Mouse (Mus musculus): ENCODE measurements around the gene Nckipsd. TPM values are rescaled to one million over a fixed set of nuclear protein-coding genes. Genes with fewer than 3 reads are reported as not detected.
A peak's percentile ranks its signal among the peaks of the same experiment; 100 is the strongest.

Nckipsd gene
- polyA plus RNA-seq, 1 experiment from 2014 or later, result 13.6 TPM

DNA sequence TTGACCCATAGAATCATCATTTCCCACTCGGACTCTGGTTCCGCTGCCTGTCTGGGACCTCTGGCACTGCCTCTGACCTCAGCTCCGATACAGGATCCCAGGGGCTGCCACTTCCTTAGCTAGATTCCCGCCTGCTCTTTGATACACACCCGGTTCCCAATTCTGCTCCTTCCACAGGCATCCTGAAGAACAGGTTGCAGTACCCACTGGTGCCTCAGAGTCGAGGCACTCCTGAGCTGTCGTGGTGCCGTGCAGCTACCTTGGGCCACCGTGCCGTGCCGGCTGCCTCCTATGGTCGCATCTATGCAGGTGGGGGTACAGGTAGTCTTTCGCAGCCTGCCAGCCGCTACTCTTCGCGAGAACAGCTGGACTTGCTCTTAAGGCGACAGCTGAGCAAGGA, 40.3 kb downstream of the Nckipsd start:
- H3K9me3 ChIP-seq (replicated peaks; ENCODE audit: low read length), result no peaks in the 10 kb centered on the region
- ATAC-seq (replicated peaks; ENCODE audit: low FRiP score, low read depth), result no peak
- no peak for TF ChIP-seq CTCF (IDR thresholded peaks at IDR 0.05; ENCODE audit: low read depth)
- no peaks in the 10 kb centered on the region for H3K27me3 ChIP-seq (ENCODE audit: insufficient read depth, low read length)
- WGBS, result 70% methylated on average over 17 of the region's 17 CpGs
- H3K4me1 ChIP-seq (replicated peaks; ENCODE audit: insufficient read depth, low read length), result 0 out of 2 replicates have a peak, but pooled peaks cover 3% of the 10 kb centered on the region
- no peak overlapping the region for H3K27ac ChIP-seq
- H3K9ac ChIP-seq (ENCODE audit: low read depth, low read length), result no peak overlapping the region
- no peak for DNase-seq (ENCODE audit: low spot score)
- H3K4me2 ChIP-seq (ENCODE audit: low read length), result no peak overlapping the region
- H3K4me3 ChIP-seq (replicated peaks; ENCODE audit: low read depth, low read length), result no peak overlapping the region
- no peaks in the 10 kb centered on the region for H3K36me3 ChIP-seq (ENCODE audit: insufficient read depth, low read length)

DNA sequence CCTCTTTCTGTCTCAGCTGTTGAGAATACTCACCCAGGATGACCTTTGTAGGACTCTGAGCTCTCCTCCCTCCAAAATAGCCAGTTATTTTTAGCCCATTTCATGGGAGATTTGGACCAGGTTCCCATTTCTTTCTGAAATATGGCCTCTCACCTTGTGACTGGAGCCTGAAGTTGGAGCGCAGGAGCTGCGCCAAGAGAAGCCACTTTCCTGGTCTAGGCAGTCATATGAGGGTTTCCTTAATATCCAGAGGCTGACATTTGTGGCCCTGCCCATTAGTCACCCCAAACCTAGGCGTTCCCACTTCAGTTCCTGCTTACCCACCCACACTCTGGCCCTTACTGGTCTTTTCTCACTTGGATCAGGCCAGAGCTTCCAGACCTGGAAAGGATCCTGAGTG, 44.8 kb downstream of the Nckipsd start, which contains the start of gene Slc26a6:
Gene Slc26a6, plus strand, starts transcription at position 308 of the 400 bp plus-strand sequence.
- peaks cover 5% of the 10 kb centered on the region; the same call in 1 of the 2 replicates for H3K4me1 ChIP-seq (replicated peaks; ENCODE audit: insufficient read depth, low read length)
- no peak for DNase-seq (ENCODE audit: low spot score)
- WGBS, result 82% methylated on average over 3 of the region's 3 CpGs
- no peak for ATAC-seq (replicated peaks; ENCODE audit: low FRiP score, low read depth)
- H3K36me3 ChIP-seq (ENCODE audit: insufficient read depth, low read length), result no peaks in the 10 kb centered on the region
- TF ChIP-seq CTCF (IDR thresholded peaks at IDR 0.05; ENCODE audit: low read depth), result no peak
- no peaks in the 10 kb centered on the region for H3K9me3 ChIP-seq (replicated peaks; ENCODE audit: low read length)
- peak within 1 kb of the TSS; percentile 82 for H3K27ac ChIP-seq
- H3K4me2 ChIP-seq (ENCODE audit: low read length), result peak within 1 kb of the TSS; percentile 86
- H3K4me3 ChIP-seq (replicated peaks; ENCODE audit: low read depth, low read length), result peak within 1 kb of the TSS; percentile 67
- peak within 1 kb of the TSS; percentile 59 for H3K9ac ChIP-seq (ENCODE audit: low read depth, low read length)
- H3K27me3 ChIP-seq (ENCODE audit: insufficient read depth, low read length), result no peaks in the 10 kb centered on the region

DNA sequence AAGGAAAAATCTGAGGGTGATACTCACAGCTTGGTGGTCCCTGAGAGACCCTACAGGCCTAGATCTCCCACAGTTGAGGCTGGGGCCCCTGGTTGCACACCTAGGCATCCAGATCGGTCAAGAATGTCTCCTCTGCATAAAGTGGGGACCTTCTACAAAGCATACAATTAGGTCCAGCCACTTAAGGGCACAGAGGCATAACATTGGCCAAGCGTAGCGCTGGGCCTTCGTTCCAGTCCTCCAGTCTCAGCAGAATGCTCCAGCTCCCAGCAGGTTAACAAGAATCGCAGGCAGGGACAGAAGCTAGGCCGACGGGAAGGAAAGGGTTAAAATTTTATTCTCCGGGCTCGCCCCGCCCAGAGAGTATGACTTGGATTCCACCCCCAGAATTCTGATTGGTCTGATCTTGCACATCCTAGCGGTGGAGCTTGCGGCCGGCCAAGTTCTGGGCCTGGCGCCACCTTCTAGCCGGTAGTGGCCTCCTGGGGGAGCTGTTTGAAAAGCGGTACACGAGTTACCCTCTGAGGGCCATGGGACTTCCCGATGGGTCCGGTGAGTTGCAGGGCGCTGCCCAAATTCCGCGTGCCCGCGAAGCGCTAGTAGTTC, 45.6 kb downstream of the Nckipsd start:
- peak; percentile 77 for TF ChIP-seq CTCF (IDR thresholded peaks at IDR 0.05; ENCODE audit: low read depth)
- peak; percentile 90 for ATAC-seq (replicated peaks; ENCODE audit: low FRiP score, low read depth)
- Histone ChIP-seq H3K4me3 (replicated peaks; ENCODE audit: low read depth, low read length) (peak overlapping the region; percentile 67), H3K4me2 (ENCODE audit: low read length) (peak overlapping the region; percentile 86), H3K4me1 (replicated peaks; ENCODE audit: insufficient read depth, low read length) (peaks cover 5% of the 10 kb centered on the region; the same call in 1 of the 2 replicates), H3K9ac (ENCODE audit: low read depth, low read length) (peak overlapping the region; percentile 59), H3K9me3 (replicated peaks; ENCODE audit: low read length) (no peaks in the 10 kb centered on the region), H3K27ac (peak overlapping the region; percentile 82), H3K36me3 (ENCODE audit: insufficient read depth, low read length) (no peaks in the 10 kb centered on the region), H3K27me3 (ENCODE audit: insufficient read depth, low read length) (no peaks in the 10 kb centered on the region)
- DNase-seq (ENCODE audit: low spot score), result peak; percentile 98
- WGBS, result 2% methylated on average over 25 of the region's 25 CpGs

DNA sequence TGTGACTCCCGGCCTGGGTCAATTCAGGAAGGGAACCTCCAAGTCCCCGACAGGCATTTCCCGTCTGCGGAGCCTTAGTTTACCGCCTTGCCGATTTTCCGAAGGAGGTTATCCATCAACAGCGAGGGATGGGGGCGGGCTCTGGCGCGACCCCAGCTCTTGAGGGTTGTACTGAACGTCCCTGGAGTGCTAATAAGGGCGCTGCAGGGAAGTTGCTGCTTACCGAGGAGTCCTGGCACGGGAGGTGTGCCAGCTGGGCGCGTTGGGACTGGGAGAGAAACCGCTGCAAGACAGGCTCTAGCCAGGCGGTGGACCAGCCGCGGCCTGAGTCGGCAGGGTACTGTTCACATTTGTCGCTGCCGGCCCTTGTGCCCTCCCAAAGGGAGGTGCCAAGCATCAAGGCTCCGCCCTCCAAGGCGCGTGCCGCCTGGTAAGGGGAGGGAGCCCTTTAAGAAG, 46.1 kb downstream of the Nckipsd start:
- H3K36me3 ChIP-seq (ENCODE audit: insufficient read depth, low read length), result no peaks in the 10 kb centered on the region
- H3K9me3 ChIP-seq (replicated peaks; ENCODE audit: low read length), result no peaks in the 10 kb centered on the region
- TF ChIP-seq CTCF (IDR thresholded peaks at IDR 0.05; ENCODE audit: low read depth), result no peak
- H3K27ac ChIP-seq, result peak overlapping the region; percentile 82
- no peaks in the 10 kb centered on the region for H3K27me3 ChIP-seq (ENCODE audit: insufficient read depth, low read length)
- peak; percentile 73 for ATAC-seq (replicated peaks; ENCODE audit: low FRiP score, low read depth)
- peak overlapping the region; percentile 86 for H3K4me2 ChIP-seq (ENCODE audit: low read length)
- H3K4me1 ChIP-seq (replicated peaks; ENCODE audit: insufficient read depth, low read length), result peaks cover 5% of the 10 kb centered on the region; the same call in 1 of the 2 replicates
- peak; percentile 92 for DNase-seq (ENCODE audit: low spot score)
- peak overlapping the region; percentile 67 for H3K4me3 ChIP-seq (replicated peaks; ENCODE audit: low read depth, low read length)
- H3K9ac ChIP-seq (ENCODE audit: low read depth, low read length), result peak overlapping the region; percentile 59
- WGBS, result under 1% methylated on average over 28 of the region's 28 CpGs

DNA sequence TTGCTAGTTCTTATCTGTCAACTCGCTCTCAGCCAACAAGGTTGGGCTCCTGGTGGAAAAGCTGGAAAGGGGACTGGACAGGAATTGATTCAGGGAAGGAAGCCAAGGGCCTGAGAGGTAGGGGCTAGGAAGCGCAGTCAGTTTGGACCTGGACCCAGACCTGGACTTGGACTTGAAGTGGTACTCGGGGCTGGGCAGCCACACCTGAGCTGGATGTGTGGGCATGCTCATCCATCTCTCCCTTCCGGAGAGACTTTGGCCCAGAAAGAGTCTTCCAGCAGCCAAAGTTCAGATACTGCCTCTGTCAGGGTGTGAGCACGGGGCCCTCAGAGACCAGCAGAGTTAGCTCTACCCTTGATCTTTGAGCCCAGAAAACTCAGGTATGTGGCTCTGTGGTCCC, 47.2 kb downstream of the Nckipsd start:
- H3K4me2 ChIP-seq (ENCODE audit: low read length), result peak overlapping the region; percentile 86; the same call in 1 of the 2 replicates

DNA sequence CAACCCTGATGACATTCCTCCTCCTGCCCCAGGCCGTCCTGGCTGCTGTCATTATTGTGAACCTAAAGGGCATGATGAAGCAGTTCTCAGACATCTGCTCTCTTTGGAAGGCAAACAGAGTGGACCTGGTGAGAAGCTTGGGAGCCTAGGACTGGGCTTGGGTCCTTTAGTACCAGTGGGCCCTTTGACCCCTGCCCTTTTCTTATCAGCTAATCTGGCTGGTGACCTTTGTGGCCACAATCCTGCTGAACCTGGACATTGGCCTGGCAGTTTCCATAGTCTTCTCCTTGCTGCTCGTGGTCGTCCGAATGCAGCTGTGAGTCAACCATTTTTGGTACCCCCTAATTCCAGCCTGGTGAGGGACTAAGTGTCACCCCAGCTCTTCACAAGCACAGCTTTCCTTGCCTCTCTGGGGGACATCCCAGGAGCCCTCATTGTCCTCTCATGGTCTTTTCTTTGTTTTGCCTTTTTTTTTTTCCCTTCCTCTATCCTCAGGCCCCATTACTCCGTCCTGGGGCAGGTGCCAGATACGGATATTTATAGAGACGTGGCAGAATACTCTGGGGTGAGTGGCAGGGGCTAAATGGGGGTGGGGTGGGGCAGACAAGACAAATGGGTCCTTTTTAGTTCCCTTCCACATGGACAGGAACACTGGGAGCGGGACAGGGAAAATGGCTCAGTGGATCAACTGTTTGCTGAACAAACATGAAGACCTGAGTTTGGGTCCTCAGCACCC, 50.8 kb downstream of the Nckipsd start:
- no peaks in the 10 kb centered on the region for H3K36me3 ChIP-seq (ENCODE audit: insufficient read depth, low read length)
- no peak overlapping the region for H3K27ac ChIP-seq
- no peak for TF ChIP-seq CTCF (IDR thresholded peaks at IDR 0.05; ENCODE audit: low read depth)
- no peak overlapping the region for H3K4me3 ChIP-seq (replicated peaks; ENCODE audit: low read depth, low read length)
- no peak overlapping the region for H3K4me2 ChIP-seq (ENCODE audit: low read length)
- no peak for ATAC-seq (replicated peaks; ENCODE audit: low FRiP score, low read depth)
- no peaks in the 10 kb centered on the region; the same call in 1 of the 2 replicates for H3K4me1 ChIP-seq (replicated peaks; ENCODE audit: insufficient read depth, low read length)
- H3K27me3 ChIP-seq (ENCODE audit: insufficient read depth, low read length), result no peaks in the 10 kb centered on the region
- WGBS, result 77% methylated on average over 8 of the region's 8 CpGs
- no peak overlapping the region for H3K9ac ChIP-seq (ENCODE audit: low read depth, low read length)
- no peak for DNase-seq (ENCODE audit: low spot score)
- no peaks in the 10 kb centered on the region for H3K9me3 ChIP-seq (replicated peaks; ENCODE audit: low read length)

More for the DNA sequence above, 47.2 kb downstream of the Nckipsd start:
- 63% methylated on average over 5 of the region's 5 CpGs for WGBS
- Histone ChIP-seq H3K27me3 (ENCODE audit: insufficient read depth, low read length) (no peaks in the 10 kb centered on the region), H3K36me3 (ENCODE audit: insufficient read depth, low read length) (no peaks in the 10 kb centered on the region), H3K4me3 (replicated peaks; ENCODE audit: low read depth, low read length) (no peak overlapping the region; the same call in 1 of the 2 replicates), H3K4me1 (replicated peaks; ENCODE audit: insufficient read depth, low read length) (peaks cover 5% of the 10 kb centered on the region; the same call in 1 of the 2 replicates), H3K9me3 (replicated peaks; ENCODE audit: low read length) (no peaks in the 10 kb centered on the region), H3K9ac (ENCODE audit: low read depth, low read length) (no peak overlapping the region), H3K27ac (no peak overlapping the region)
- ATAC-seq (replicated peaks; ENCODE audit: low FRiP score, low read depth), result no peak
- DNase-seq (ENCODE audit: low spot score), result no peak
- TF ChIP-seq CTCF (IDR thresholded peaks at IDR 0.05; ENCODE audit: low read depth), result no peak

Small RNA genes lying within 50 kb of the gene (microRNA-seq; reads per million reads assigned to microRNA genes)
- not detected for gene Gm23156

Other genes with a start within 250 kb of the Nckipsd start
- 118 and 132 TPM in 2 replicates for gene Impdh2, start 248.1 kb upstream of the Nckipsd start, polyA plus RNA-seq (2015; fragmentation: Nextera tagmentation; extraction: Ambion mirVana)
- 67.7 and 69.2 TPM in 2 replicates for gene Ndufaf3, start 240.9 kb upstream of the Nckipsd start, polyA plus RNA-seq (2015; fragmentation: Nextera tagmentation; extraction: Ambion mirVana)
- 102 and 114 TPM in 2 replicates for gene Dalrd3, start 238.5 kb upstream of the Nckipsd start, polyA plus RNA-seq (2015; fragmentation: Nextera tagmentation; extraction: Ambion mirVana)
- 67.6 and 75.9 TPM in 2 replicates for gene Wdr6, start 229.6 kb upstream of the Nckipsd start, polyA plus RNA-seq (2015; fragmentation: Nextera tagmentation; extraction: Ambion mirVana)
- gene P4htm, start 210.7 kb upstream of the Nckipsd start, polyA plus RNA-seq (2015; fragmentation: Nextera tagmentation; extraction: Ambion mirVana), result 8.3 and 8.6 TPM in 2 replicates
- gene Arih2, start 159.0 kb upstream of the Nckipsd start, polyA plus RNA-seq (2015; fragmentation: Nextera tagmentation; extraction: Ambion mirVana), result 36.6 and 37.9 TPM in 2 replicates
- gene Slc25a20, start 146.3 kb upstream of the Nckipsd start, polyA plus RNA-seq (2015; fragmentation: Nextera tagmentation; extraction: Ambion mirVana), result 73.6 and 88.3 TPM in 2 replicates
- 18.0 and 18.6 TPM in 2 replicates for gene Prkar2a, start 119.1 kb upstream of the Nckipsd start, polyA plus RNA-seq (2015; fragmentation: Nextera tagmentation; extraction: Ambion mirVana)
- 74.6 and 79.5 TPM in 2 replicates for gene Ip6k2, start 24.6 kb upstream of the Nckipsd start, polyA plus RNA-seq (2015; fragmentation: Nextera tagmentation; extraction: Ambion mirVana)
- 0.06 and 0.11 TPM in 2 replicates for gene Celsr3, start 18.0 kb downstream of the Nckipsd start, polyA plus RNA-seq (2015; fragmentation: Nextera tagmentation; extraction: Ambion mirVana)
- gene Slc26a6, start 44.9 kb downstream of the Nckipsd start, polyA plus RNA-seq (2015; fragmentation: Nextera tagmentation; extraction: Ambion mirVana), result 10.7 and 12.8 TPM in 2 replicates
- not detected in 2 replicates for gene Tmem89, start 106.3 kb downstream of the Nckipsd start, polyA plus RNA-seq (2015; fragmentation: Nextera tagmentation; extraction: Ambion mirVana)
- gene Uqcrc1, start 128.3 kb downstream of the Nckipsd start, polyA plus RNA-seq (2015; fragmentation: Nextera tagmentation; extraction: Ambion mirVana), result 662 and 717 TPM in 2 replicates
- 2.9 and 3.1 TPM in 2 replicates for gene Col7a1, start 145.2 kb downstream of the Nckipsd start, polyA plus RNA-seq (2015; fragmentation: Nextera tagmentation; extraction: Ambion mirVana)
- 0.11 TPM in 1 of 2 replicates, not detected in the other for gene Ucn2, start 177.6 kb downstream of the Nckipsd start, polyA plus RNA-seq (2015; fragmentation: Nextera tagmentation; extraction: Ambion mirVana)
- gene Pfkfb4, start 183.4 kb downstream of the Nckipsd start, polyA plus RNA-seq (2015; fragmentation: Nextera tagmentation; extraction: Ambion mirVana), result 5.8 and 7.9 TPM in 2 replicates
- gene Shisa5, start 230.2 kb downstream of the Nckipsd start, polyA plus RNA-seq (2015; fragmentation: Nextera tagmentation; extraction: Ambion mirVana), result 122 and 123 TPM in 2 replicates

Data from kidney, postnatal 0 days (tissue).